Mouse (Mus musculus) hindbrain, embryonic 11.5 days (tissue): ENCODE measurements around the gene Mmp14. TPM values are rescaled to one million over a fixed set of nuclear protein-coding genes. Genes with fewer than 3 reads are reported as not detected.

ENCODE experiments used
- ATAC-seq: fragments of 200-750 bp; cut with Nextera tagmentation; 2 replicates; pipeline ENCODE4 v1.8.0; 2017; ENCODE audit warnings: mild to moderate bottlenecking, moderate TSS enrichment, moderate library complexity; ENCODE audit not compliant: low FRiP score
- DNase-seq: peaks from one replicate; pipeline ENCODE4 v3.0.0-alpha.2; 2015; ENCODE audit warnings: low spot score
- H3K27ac ChIP-seq: fragments of 300-500 bp; sonication (generic); 2 replicates; pipeline ENCODE4 v1.5.1; 2014; ENCODE audit warnings: mild to moderate bottlenecking, low read depth, low read length
- H3K27me3 ChIP-seq: fragments of 300-500 bp; sonication (generic); 2 replicates; pipeline ENCODE4 v1.6.1; 2014; ENCODE audit warnings: mild to moderate bottlenecking, low read length, moderate library complexity, mixed read lengths; ENCODE audit not compliant: control insufficient read depth, insufficient read depth
- H3K36me3 ChIP-seq: fragments of 300-500 bp; sonication (generic); 2 replicates; pipeline ENCODE4 v1.6.1; 2014; ENCODE audit warnings: mild to moderate bottlenecking, low read length, moderate library complexity, mixed read lengths; ENCODE audit not compliant: control insufficient read depth, insufficient read depth
- H3K4me1 ChIP-seq: fragments of 300-500 bp; sonication (generic); replicated peaks from 2 replicates; pipeline ENCODE4 v1.6.1; 2014; ENCODE audit warnings: low read length, mixed read lengths; ENCODE audit not compliant: control insufficient read depth, insufficient read depth
- H3K4me2 ChIP-seq: fragments of 300-500 bp; sonication (generic); replicated peaks from 2 replicates; pipeline ENCODE4 v1.6.1; 2014; ENCODE audit warnings: mild to moderate bottlenecking, low read depth, low read length
- H3K4me3 ChIP-seq: fragments of 300-500 bp; sonication (generic); 2 replicates; pipeline ENCODE4 v1.5.1; 2014; ENCODE audit warnings: low read depth, low read length
- H3K9ac ChIP-seq: fragments of 300-500 bp; sonication (generic); 2 replicates; pipeline ENCODE4 v1.6.1; 2014; ENCODE audit warnings: low read depth, low read length
- H3K9me3 ChIP-seq: fragments of 300-500 bp; sonication (generic); 2 replicates; pipeline ENCODE4 v1.6.1; 2016; ENCODE audit warnings: low read length; ENCODE audit not compliant: control insufficient read depth
- WGBS: fragments of 180-500 bp; shearing (Covaris S2); extraction: QIAGEN DNeasy Blood & Tissue Kit; methylation state at CpG from one replicate; pipeline ENCODE4 v1.1.7; 2014; 5-methylcytosine and 5-hydroxymethylcytosine counted together
- polyA plus RNA-seq: library from polyadenylated mRNA; unstranded; fragments of >200 nt; fragmentation: Nextera tagmentation; extraction: Ambion mirVana; gene quantifications from 2 replicates; pipeline ENCODE4 v1.2.1, GENCODE M21; 2014

The Mmp14 gene
- polyA plus RNA-seq, 1 experiment from 2014 or later: 73.1 TPM

DNA sequence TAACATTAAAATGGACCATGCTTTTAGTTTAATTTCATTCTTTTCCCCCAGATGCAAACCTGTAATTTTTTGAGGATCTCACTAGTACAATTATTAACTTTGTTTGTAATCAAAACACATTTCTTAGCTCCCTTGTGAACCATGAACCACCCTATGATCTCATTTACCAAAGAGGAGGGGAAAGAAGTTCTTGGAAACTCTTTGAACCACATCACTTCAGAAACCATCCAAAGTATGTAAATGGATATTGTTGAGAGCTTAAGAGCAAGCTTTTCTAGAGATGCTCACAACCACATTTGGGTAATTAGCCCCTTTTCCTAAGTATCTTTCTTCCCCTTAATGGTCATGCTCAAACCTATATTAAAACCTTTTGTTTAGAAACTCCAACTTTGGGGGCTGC is 37.1 kb upstream of the Mmp14 start:
- no peak for DNase-seq
- Histone ChIP-seq H3K27me3 (no peaks in the 10 kb centered on the region), H3K36me3 (no peaks in the 10 kb centered on the region), H3K9ac (no peak overlapping the region), H3K9me3 (no peaks in the 10 kb centered on the region), H3K4me3 (no peak overlapping the region), H3K4me2 (no peak overlapping the region), H3K4me1 (no peaks in the 10 kb centered on the region), H3K27ac (no peak overlapping the region)
- no peak for ATAC-seq

DNA sequence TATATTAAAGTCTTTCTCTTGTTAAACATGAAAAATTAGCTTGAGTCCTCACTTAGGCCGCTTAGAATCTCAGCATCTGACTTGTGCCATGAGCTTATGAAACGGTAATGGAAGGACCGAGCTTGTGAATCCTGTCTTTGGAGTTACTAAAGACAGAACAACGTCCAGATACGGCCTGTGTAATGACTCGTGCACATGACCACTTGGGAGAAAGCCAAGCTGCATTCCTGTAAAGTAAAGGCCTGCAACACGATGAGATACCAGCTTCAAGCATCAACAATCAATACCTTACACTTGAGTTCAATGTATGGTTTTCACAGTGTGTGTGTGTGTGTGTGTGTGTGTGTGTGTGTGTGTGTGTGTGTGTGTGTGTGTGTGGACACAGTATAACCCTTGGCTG is 34.7 kb upstream of the Mmp14 start:
- ATAC-seq: no peak
- H3K27me3 ChIP-seq: no peaks in the 10 kb centered on the region
- H3K36me3 ChIP-seq: no peaks in the 10 kb centered on the region
- no peak overlapping the region for H3K4me3 ChIP-seq
- no peaks in the 10 kb centered on the region for H3K9me3 ChIP-seq
- H3K4me2 ChIP-seq: no peak overlapping the region
- no peak overlapping the region for H3K9ac ChIP-seq
- DNase-seq: no peak
- no peak overlapping the region for H3K27ac ChIP-seq
- 93% methylated on average over 7 of the region's 7 CpGs for WGBS
- H3K4me1 ChIP-seq: no peaks in the 10 kb centered on the region

GRCm38 (mm10) chr14:54397872-54398527 is 33.4 kb upstream of the Mmp14 start:
- H3K9ac ChIP-seq: no peak overlapping the region
- no peak for ATAC-seq
- WGBS: 72% methylated on average over 7 of the region's 7 CpGs
- H3K36me3 ChIP-seq: no peaks in the 10 kb centered on the region
- H3K27ac ChIP-seq: no peak overlapping the region
- no peaks in the 10 kb centered on the region for H3K9me3 ChIP-seq
- H3K27me3 ChIP-seq: no peaks in the 10 kb centered on the region
- no peak for DNase-seq
- no peak overlapping the region for H3K4me3 ChIP-seq
- no peaks in the 10 kb centered on the region for H3K4me1 ChIP-seq
- H3K4me2 ChIP-seq: no peak overlapping the region

DNA sequence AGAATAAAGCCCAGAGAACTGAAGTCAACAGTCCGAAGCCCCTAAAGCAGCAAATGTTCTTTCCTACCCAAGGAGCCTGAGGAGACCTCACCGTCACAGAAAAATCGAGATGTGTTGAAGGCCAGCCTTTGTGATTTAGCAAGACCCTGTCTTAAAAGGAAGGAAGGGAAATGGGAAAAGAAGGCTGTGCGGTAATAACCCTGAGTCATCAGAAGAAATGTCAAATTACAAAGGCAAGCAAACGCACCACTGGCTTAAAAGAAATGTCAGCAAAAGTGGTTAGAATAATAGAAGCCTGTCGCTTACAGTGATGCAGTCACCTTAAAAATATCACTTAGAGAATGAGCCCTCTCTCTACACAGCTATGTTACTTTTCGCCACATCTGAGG is 32.9 kb upstream of the Mmp14 start:
- Histone ChIP-seq H3K4me1 (no peaks in the 10 kb centered on the region), H3K27ac (no peak overlapping the region), H3K4me3 (no peak overlapping the region), H3K36me3 (no peaks in the 10 kb centered on the region), H3K27me3 (no peaks in the 10 kb centered on the region), H3K9ac (no peak overlapping the region), H3K4me2 (no peak overlapping the region), H3K9me3 (no peaks in the 10 kb centered on the region)
- WGBS: 75% methylated on average over 7 of the region's 7 CpGs
- DNase-seq (no peak), ATAC-seq (no peak)

DNA sequence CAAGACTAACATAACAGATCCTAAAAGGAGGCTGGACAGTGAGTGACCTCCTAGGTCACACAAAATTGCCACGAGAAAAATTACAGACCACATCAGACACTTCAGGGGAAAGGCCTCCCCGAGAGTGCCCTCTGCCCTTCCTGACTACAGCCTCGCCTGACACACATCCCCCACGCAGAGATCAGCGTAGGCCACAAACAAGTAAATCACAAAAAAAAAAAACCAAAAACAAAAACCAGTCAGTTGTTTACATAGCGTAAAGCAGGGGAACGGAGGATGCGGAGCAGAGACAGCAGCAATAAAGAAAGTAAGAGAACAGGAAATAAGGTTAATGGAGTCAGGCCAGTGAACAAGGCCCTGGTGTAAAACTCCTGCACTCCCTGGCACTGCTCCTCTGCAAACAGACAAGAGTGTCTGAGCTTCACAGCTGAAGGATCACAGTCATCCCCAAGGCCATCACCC is 32.5 kb upstream of the Mmp14 start:
- Histone ChIP-seq H3K4me1 (no peaks in the 10 kb centered on the region), H3K4me2 (no peak overlapping the region), H3K9me3 (no peaks in the 10 kb centered on the region), H3K4me3 (no peak overlapping the region), H3K27me3 (no peaks in the 10 kb centered on the region), H3K36me3 (no peaks in the 10 kb centered on the region), H3K27ac (no peak overlapping the region), H3K9ac (no peak overlapping the region)
- DNase-seq (no peak), ATAC-seq (no peak)
- 56% methylated on average over 8 of the region's 8 CpGs for WGBS

DNA sequence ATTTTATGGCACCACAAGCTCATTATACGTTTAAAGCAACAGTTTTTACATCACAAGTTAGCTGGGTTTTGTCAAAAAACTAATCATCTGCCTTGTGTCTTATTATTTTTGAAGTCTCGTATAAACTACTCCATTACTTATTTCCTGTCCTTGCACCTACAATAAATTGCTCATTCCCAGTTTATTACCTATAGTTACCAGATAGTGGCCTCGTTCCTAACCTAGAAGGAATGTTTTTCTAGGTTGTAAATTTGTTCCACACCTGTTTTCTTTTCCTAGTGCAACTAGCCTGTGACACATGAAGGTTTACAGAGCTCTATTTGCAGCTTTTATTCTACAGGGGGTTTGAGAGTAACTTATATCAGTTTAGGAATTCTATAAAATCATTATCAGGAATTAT is 29.7 kb upstream of the Mmp14 start:
- Histone ChIP-seq H3K27ac (no peak overlapping the region), H3K9me3 (no peaks in the 10 kb centered on the region), H3K4me2 (no peak overlapping the region), H3K27me3 (no peaks in the 10 kb centered on the region), H3K36me3 (no peaks in the 10 kb centered on the region), H3K9ac (no peak overlapping the region), H3K4me1 (no peaks in the 10 kb centered on the region), H3K4me3 (no peak overlapping the region)
- ATAC-seq: no peak
- no peak for DNase-seq
- WGBS: 78% methylated on average over 3 of the region's 3 CpGs

GRCm38 (mm10) chr14:54408336-54409056 is 22.9 kb upstream of the Mmp14 start:
- Histone ChIP-seq H3K36me3 (no peaks in the 10 kb centered on the region), H3K9me3 (no peaks in the 10 kb centered on the region), H3K27ac (no peak overlapping the region), H3K9ac (no peak overlapping the region), H3K4me2 (no peak overlapping the region), H3K4me1 (no peaks in the 10 kb centered on the region), H3K27me3 (peaks cover 2% of the 10 kb centered on the region; the same call in 1 of the 2 replicates), H3K4me3 (no peak overlapping the region)
- WGBS: 87% methylated on average over 25 of the region's 25 CpGs
- no peak for ATAC-seq
- DNase-seq: no peak

DNA sequence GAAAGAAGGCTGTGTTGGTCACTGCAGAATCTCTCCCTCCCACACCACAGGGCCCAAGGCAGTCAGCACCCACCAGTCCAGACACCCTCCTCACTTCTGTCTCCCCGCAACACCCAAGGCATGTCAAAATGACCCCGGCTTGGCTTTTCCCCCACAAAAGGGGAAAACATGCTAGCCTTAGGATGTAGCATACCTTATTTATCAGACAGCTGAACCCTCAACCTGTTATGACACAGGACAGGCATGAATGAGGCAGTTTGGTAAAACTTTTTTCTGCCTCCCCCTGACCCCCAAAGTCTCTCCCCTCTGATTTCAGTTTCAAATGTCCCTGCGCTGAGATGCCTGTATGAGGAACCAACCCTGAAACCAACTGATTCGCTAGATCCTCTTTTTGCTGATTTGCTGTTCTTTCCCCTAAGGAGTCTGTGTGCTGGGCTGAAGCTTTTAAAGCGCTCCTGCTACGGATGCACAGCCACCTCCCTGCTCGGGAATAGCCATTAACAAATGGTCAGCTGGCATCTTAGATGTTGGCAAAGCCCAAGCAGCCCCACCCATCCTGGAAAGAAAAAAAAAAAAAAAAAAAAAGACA is 22.3 kb upstream of the Mmp14 start:
- ATAC-seq (no peak), DNase-seq (no peak)
- no peaks in the 10 kb centered on the region for H3K9me3 ChIP-seq
- no peak overlapping the region for H3K27ac ChIP-seq
- H3K9ac ChIP-seq: no peak overlapping the region
- peaks cover 5% of the 10 kb centered on the region; the same call in 1 of the 2 replicates for H3K27me3 ChIP-seq
- H3K4me3 ChIP-seq: no peak overlapping the region
- H3K36me3 ChIP-seq: no peaks in the 10 kb centered on the region
- H3K4me2 ChIP-seq: no peak overlapping the region
- WGBS: 82% methylated on average over 7 of the region's 7 CpGs
- no peaks in the 10 kb centered on the region for H3K4me1 ChIP-seq
